Mouse (Mus musculus) ES-E14 (cell line): Measurements from ENCODE around the gene Apobr. TPM values are rescaled to one million over a fixed set of nuclear protein-coding genes. Genes with fewer than 3 reads are reported as not detected.

ENCODE experiments used
- DNase-seq: peaks from one replicate; pipeline ENCODE4 v3.0.0-alpha.2; 2013; ENCODE audit warnings: low read depth, low spot score
- H3K27ac ChIP-seq: 2 replicates; pipeline ENCODE4 v1.5.1; 2012; ENCODE audit warnings: low read depth, mild to moderate bottlenecking, low read length, moderate library complexity, mixed read lengths; ENCODE audit not compliant: poor library complexity, insufficient read depth, severe bottlenecking
- H3K36me3 ChIP-seq: 2 replicates; pipeline ENCODE4 v1.6.1; 2012; ENCODE audit warnings: mild to moderate bottlenecking, low read length, moderate library complexity, mixed read lengths; ENCODE audit not compliant: control insufficient read depth, poor library complexity, insufficient read depth, severe bottlenecking
- H3K4me1 ChIP-seq, 2 experiments: fragments of 150-350 bp in 1 of 2; sonication (generic) in 1 of 2; 2 replicates each; pipeline ENCODE4 v1.6.1; 2012; ENCODE audit warnings: low read length in 2 of 2, mild to moderate bottlenecking in 1 of 2, mixed read lengths in 1 of 2; ENCODE audit not compliant: control insufficient read depth in 2 of 2, insufficient read depth in 2 of 2, poor library complexity in 1 of 2
- H3K4me3 ChIP-seq, 2 experiments: fragments of 150-350 bp in 1 of 2; sonication (generic) in 1 of 2; 2 replicates each; pipeline ENCODE4 v1.5.1; 2012; ENCODE audit warnings: low read length in 2 of 2, low read depth in 1 of 2, mild to moderate bottlenecking in 1 of 2, mixed read lengths in 1 of 2; ENCODE audit not compliant: insufficient read depth in 1 of 2, poor library complexity in 1 of 2, severe bottlenecking in 1 of 2
- H3K9ac ChIP-seq: 2 replicates; pipeline ENCODE4 v1.6.1; 2012; ENCODE audit warnings: low read depth, mild to moderate bottlenecking, low read length, mixed read lengths; ENCODE audit not compliant: poor library complexity, insufficient read depth, severe bottlenecking
- H3K9me3 ChIP-seq: fragments of 150-350 bp; sonication (generic); 2 replicates; pipeline ENCODE4 v1.6.1; 2012; ENCODE audit warnings: low read depth, mild to moderate bottlenecking, low read length; ENCODE audit not compliant: control insufficient read depth, insufficient read depth
- CHD2 ChIP-seq: IDR thresholded peaks from 2 replicates; pipeline ENCODE4 v1.6.1; 2014; ENCODE audit warnings: mild to moderate bottlenecking, low read depth, low read length, inconsistent platforms
- HCFC1 ChIP-seq: IDR thresholded peaks from 2 replicates; pipeline ENCODE4 v1.6.1; 2012; ENCODE audit warnings: low read length, inconsistent platforms, borderline replicate concordance; ENCODE audit not compliant: insufficient read depth
- MAFK ChIP-seq: IDR thresholded peaks from 2 replicates; pipeline ENCODE4 v1.6.1; 2014; ENCODE audit warnings: mild to moderate bottlenecking, low read depth, low read length, inconsistent platforms; ENCODE audit not compliant: insufficient read depth
- ZC3H11A ChIP-seq: IDR thresholded peaks from 2 replicates; pipeline ENCODE4 v1.6.1; 2012; ENCODE audit warnings: low read depth, mild to moderate bottlenecking, inconsistent platforms, low read length, borderline replicate concordance
- ZNF384 ChIP-seq: IDR thresholded peaks from 2 replicates; pipeline ENCODE4 v1.6.1; 2012; ENCODE audit warnings: low read depth, low read length, inconsistent platforms
- in situ Hi-C, 2 experiments: fragments of 600-800 bp; cut with MboI; formaldehyde crosslinking; loops; one replicate each; pipeline ENCODE4 v1.15.1; 2025; ENCODE audit warnings: low sequenced_read_pairs in 2 of 2, inconsistent platforms in 1 of 2; ENCODE audit not compliant: unreplicated experiment in 2 of 2
- total RNA-seq: library from RNA; depleted of rRNA; stranded (reverse); fragments of 300-350 nt; gene quantifications from 2 replicates; pipeline ENCODE4 v1.2.3, GENCODE M21; 2012

Apobr gene
- total RNA-seq, 1 experiment: 2.6 TPM

GRCm38 (mm10) chr7:126601896-126602295, 17.2 kb downstream of the Apobr start:
- Histone ChIP-seq H3K4me3 (no peak overlapping the region), H3K36me3 (no peaks in the 10 kb centered on the region), H3K4me1 (peaks cover 0 to 7% of the 10 kb centered on the region in 2 experiments; a peak in 1 of 4 replicates), H3K9me3 (no peaks in the 10 kb centered on the region), H3K9ac (no peak overlapping the region), H3K27ac (no peak overlapping the region)
- in situ Hi-C loops: no loop called here
- TF ChIP-seq ZNF384 (no peak), ZC3H11A (no peak), CHD2 (no peak), HCFC1 (no peak), MAFK (no peak)
- no peak for DNase-seq

GRCm38 (mm10) chr7:126602650-126603049, 17.9 kb downstream of the Apobr start:
- in situ Hi-C loops: no loop called here
- Histone ChIP-seq H3K9ac (no peak overlapping the region), H3K27ac (no peak overlapping the region), H3K4me1 (peaks cover 0 to 7% of the 10 kb centered on the region in 2 experiments; a peak in 1 of 4 replicates), H3K36me3 (no peaks in the 10 kb centered on the region), H3K9me3 (no peaks in the 10 kb centered on the region), H3K4me3 (no peak overlapping the region)
- DNase-seq: no peak
- TF ChIP-seq ZNF384 (no peak), ZC3H11A (no peak), CHD2 (no peak), HCFC1 (no peak), MAFK (no peak)

- in situ Hi-C loops: no loop called here
- peaks cover 0 to under 1% of the 10 kb centered on the region in 2 experiments; a peak in 1 of 4 replicates for H3K4me1 ChIP-seq
- DNase-seq: no peak
- H3K9me3 ChIP-seq: no peaks in the 10 kb centered on the region
- no peak overlapping the region for H3K9ac ChIP-seq
- H3K36me3 ChIP-seq: no peaks in the 10 kb centered on the region
- H3K27ac ChIP-seq: no peak overlapping the region
- TF ChIP-seq ZNF384 (no peak), ZC3H11A (no peak), MAFK (no peak), HCFC1 (no peak), CHD2 (no peak)
- H3K4me3 ChIP-seq: no peak overlapping the region
These were observed 21.9 kb downstream of the Apobr start for GRCm38 (mm10) chr7:126606611-126607010.

- Histone ChIP-seq H3K4me1 (no peaks in the 10 kb centered on the region), H3K9me3 (no peaks in the 10 kb centered on the region), H3K27ac (no peak overlapping the region), H3K9ac (no peak overlapping the region), H3K36me3 (no peaks in the 10 kb centered on the region), H3K4me3 (no peak overlapping the region)
- no peak for DNase-seq
- in situ Hi-C loops: no loop called here
- TF ChIP-seq ZNF384: no peak
- TF ChIP-seq ZC3H11A: no peak
- TF ChIP-seq MAFK: no peak
- TF ChIP-seq CHD2: no peak
- TF ChIP-seq HCFC1: no peak
These were observed 22.3 kb downstream of the Apobr start for GRCm38 (mm10) chr7:126607064-126607463.

GRCm38 (mm10) chr7:126607796-126608195, 23.1 kb downstream of the Apobr start:
- Histone ChIP-seq H3K4me1 (no peaks in the 10 kb centered on the region), H3K9ac (no peak overlapping the region), H3K27ac (no peak overlapping the region), H3K36me3 (no peaks in the 10 kb centered on the region), H3K9me3 (no peaks in the 10 kb centered on the region), H3K4me3 (no peak overlapping the region)
- no peak for DNase-seq
- in situ Hi-C loops: no loop called here
- TF ChIP-seq ZNF384 (no peak), CHD2 (no peak), MAFK (no peak), ZC3H11A (no peak)
